Mouse (Mus musculus): ENCODE data around the gene Gm11634.

The Gm11634 gene

GRCm38 (mm10) chr11:101562391-101562790 lies 36.7 kb downstream of the Gm11634 start:
- DNase-seq (ENCODE audit: low spot score) = no peak

DNA sequence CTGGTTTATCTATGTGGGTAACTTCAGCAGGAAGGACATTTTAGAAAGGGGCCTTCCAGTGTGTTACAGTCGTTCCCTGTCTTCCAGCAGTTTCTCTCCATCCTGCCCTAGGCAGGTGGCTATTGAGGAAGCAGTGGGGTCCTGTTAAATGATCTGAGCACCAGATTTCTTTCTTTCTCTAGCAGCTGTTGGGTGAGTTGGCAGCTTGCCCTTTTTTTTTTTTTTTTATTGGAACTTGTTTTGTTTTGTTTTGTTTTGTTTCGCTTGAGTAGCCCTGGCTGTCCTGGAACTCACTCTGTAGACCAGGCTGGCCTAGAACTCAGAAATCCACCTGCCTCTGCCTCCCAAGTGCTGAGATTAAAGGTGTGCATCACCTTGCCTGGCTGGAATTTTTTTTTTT lies 42.1 kb downstream of the Gm11634 start:
- DNase-seq (ENCODE audit: low spot score) = no peak

- DNase-seq (ENCODE audit: low spot score) = no peak
These were observed 42.5 kb downstream of the Gm11634 start for GRCm38 (mm10) chr11:101556541-101556940.

DNA sequence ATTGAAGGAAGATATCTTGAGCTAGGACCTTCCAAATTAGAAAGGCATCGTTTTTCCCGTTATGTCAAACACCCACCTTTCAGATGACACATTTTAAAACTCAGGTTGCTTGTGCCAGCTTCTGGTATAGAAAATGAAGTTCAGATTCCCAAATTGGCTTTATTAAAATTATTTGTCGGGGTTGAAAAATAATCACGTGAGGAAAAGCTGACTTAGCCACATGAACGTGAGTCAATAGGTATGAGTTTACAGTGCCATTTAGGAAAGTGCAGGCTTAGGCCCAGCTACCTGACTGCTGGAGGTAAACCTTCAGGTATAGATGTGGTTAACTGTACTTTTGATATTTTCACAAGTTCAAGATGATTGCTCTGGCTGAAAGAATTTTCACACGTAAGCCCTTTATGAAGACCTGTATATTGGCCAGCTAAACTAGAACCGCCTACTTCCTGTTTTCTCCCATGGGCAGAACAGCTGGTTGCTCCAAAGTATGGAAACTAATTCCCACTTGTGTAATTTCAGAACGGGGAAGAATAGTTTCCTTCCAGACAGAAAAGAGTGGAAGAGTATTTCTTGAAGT lies 45.6 kb downstream of the Gm11634 start:
- no peak for DNase-seq (ENCODE audit: low spot score)

DNA sequence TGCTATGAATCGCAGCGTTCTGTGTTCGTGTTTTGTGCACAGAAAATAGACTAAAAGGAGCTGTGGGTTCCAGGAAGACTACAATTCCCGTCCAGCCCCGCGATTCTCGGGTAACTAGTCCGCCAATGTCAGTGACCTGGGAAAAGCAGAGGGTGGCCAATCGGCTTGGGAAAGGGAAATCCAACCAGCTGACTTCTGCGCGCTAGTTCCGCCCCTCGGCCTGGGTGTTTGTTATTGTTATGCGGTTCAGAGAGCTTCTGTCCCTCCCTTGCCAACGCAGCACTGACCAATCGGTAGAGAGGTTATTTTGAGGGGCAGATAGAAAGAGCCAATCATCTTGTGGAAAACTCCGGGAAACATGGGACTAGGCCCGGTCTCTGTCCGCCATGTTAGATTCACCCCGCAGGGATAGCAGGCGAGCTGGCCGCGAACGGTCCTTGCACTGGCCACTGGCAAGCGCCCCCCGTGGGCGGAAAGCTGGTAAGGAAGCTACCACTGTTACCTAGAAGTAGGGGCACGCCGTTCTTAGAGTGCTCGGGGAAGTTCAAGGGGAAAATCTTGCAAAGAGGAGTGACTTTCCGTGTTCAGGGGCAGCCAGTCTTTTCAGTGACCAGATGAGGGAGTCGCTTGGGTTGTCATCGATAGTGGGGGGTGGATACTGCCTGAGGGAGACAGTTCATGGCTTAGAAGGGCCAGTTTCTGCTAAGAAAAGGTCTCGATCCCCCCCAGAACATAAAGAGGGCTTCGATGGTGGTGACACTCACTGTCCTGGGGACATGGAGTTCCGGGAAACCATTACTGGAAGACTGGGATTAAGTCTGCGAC lies 46.4 kb downstream of the Gm11634 start:
- DNase-seq (ENCODE audit: low spot score) = peak; percentile 91

DNA sequence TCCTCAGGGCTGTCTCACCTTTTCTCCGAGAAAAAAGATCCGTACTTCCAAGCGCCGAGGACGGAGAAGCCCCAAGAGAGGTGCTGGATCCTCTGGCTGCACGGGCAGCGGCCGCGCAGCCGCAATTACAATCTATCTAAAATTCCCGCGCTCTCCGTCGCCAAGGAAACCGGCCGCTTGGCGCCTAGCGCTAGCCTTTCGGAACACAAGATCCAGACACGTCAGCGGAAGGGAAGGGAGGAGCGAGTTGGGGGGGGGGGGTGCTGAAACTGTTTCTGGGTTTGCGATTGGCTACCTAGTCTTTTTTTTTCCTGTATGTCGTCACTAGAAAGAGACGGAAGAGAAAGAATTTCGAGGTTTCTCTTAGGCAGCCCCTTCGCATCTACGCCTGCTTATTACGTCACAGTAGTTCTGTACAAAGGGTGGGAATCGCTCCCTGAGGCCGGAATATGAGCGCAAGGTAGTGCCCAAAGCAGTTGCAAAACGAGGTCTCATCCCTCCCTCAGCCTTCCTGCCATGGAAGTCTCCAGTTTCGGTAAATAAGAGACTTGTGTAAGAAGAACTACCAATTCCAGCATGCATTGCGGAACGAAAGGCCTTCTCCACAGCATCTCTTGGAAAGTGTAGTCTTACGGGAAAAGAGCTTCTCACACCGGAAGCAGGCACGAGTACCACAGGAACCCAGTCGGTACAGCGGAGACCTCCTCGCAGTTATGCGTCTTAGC lies 47.1 kb downstream of the Gm11634 start, which contains the start of the genes Brca1 and Nbr1:
Gene Brca1, minus strand, starts transcription at position 205 of the 725 bp plus-strand sequence.
Gene Nbr1, plus strand, starts transcription at position 399 of the 725 bp plus-strand sequence.
- peak; percentile 88 for DNase-seq (ENCODE audit: low spot score)

DNA sequence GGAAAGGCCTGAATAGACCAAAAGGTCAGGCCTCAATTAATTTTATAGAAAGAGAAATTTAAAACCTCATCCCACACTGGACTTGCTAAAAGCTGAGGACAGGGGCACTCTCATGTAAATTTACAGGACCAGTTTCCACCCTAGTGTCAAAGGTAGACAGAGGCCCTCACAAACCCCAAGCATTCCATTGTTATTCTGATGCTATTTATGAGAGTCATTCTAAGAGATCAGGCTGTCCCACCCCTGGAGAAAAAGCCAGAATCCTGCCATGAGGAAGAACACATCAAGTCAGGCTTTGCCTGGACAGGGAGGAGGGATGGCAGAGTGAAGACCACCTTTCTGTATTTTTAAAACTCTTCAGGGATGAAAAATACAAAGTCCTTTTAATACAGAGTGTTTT lies 50.5 kb downstream of the Gm11634 start:
- no peak for DNase-seq (ENCODE audit: low spot score)

- DNase-seq (ENCODE audit: low spot score) = no peak
These were observed 54.9 kb downstream of the Gm11634 start for GRCm38 (mm10) chr11:101544132-101544531.

Data from ovary, postnatal 36 days (tissue).